Mouse (Mus musculus): ENCODE results near the gene Lrrc18. TPM values are rescaled to one million over a fixed set of nuclear protein-coding genes. Genes with fewer than 3 reads are reported as not detected.

Lrrc18 gene
- polyA plus RNA-seq, 1 experiment from 2014 or later: 0.13 TPM

GRCm38 (mm10) chr14:33058881-33059660 is 67.9 kb downstream of the Lrrc18 start:
- H3K4me3 ChIP-seq: no peak overlapping the region
- WGBS: 85% methylated on average over 7 of the region's 7 CpGs
- no peaks in the 10 kb centered on the region for H3K36me3 ChIP-seq
- no peaks in the 10 kb centered on the region for H3K9me3 ChIP-seq (replicated peaks)
- H3K4me2 ChIP-seq: no peak overlapping the region
- H3K9ac ChIP-seq: no peak overlapping the region
- H3K27ac ChIP-seq: no peak overlapping the region
- no peaks in the 10 kb centered on the region for H3K27me3 ChIP-seq
- ATAC-seq (replicated peaks; ENCODE audit: insufficient number of reproducible peaks, insufficient read depth, low FRiP score, low read depth): no peak
- no peaks in the 10 kb centered on the region; the same call in 1 of the 2 replicates for H3K4me1 ChIP-seq (replicated peaks)

DNA sequence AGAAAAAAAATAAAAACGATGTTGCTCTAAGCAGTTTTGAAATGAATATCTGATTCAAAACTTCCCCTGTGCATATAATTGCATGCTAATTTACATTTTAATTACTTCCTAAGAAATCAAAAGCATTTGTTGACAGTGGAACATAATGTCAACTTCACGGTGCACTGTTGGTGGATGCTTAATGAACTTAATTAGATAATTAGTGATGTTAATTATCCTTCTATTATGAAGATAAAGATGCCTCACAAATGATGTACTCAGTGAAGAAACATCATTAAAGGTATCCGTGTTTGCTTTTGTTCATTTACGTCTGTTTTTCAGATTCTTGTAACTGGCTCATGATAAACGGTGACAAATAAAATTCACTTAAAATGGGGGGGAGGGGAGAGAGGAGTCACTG is 71.8 kb downstream of the Lrrc18 start:
- Histone ChIP-seq H3K36me3 (no peaks in the 10 kb centered on the region), H3K27ac (no peak overlapping the region), H3K4me2 (no peak overlapping the region), H3K9me3 (replicated peaks) (no peaks in the 10 kb centered on the region), H3K9ac (no peak overlapping the region), H3K27me3 (no peaks in the 10 kb centered on the region), H3K4me1 (replicated peaks) (no peaks in the 10 kb centered on the region), H3K4me3 (no peak overlapping the region)
- WGBS: 76% methylated on average over 5 of the region's 5 CpGs
- no peak for ATAC-seq (replicated peaks; ENCODE audit: insufficient number of reproducible peaks, insufficient read depth, low FRiP score, low read depth)

Other genes starting within 250 kb of the Lrrc18 start
- gene Tmem273, start 205.4 kb upstream of the Lrrc18 start, polyA plus RNA-seq (2015; fragmentation: Nextera tagmentation; extraction: Ambion mirVana): 0.73 and 1.1 TPM in 2 replicates
- 0.11 and 0.13 TPM in 2 replicates for gene Fam170b, start 157.4 kb upstream of the Lrrc18 start, polyA plus RNA-seq (2015; fragmentation: Nextera tagmentation; extraction: Ambion mirVana)
- gene Vstm4, start 134.6 kb upstream of the Lrrc18 start, polyA plus RNA-seq (2015; fragmentation: Nextera tagmentation; extraction: Ambion mirVana): 20.3 and 25.4 TPM in 2 replicates
- gene Wdfy4, start 194.1 kb downstream of the Lrrc18 start, polyA plus RNA-seq (2015; fragmentation: Nextera tagmentation; extraction: Ambion mirVana): 0.33 and 1.1 TPM in 2 replicates
- 2.4 and 3.2 TPM in 2 replicates for gene Arhgap22, start 222.6 kb downstream of the Lrrc18 start, polyA plus RNA-seq (2015; fragmentation: Nextera tagmentation; extraction: Ambion mirVana)